Mouse (Mus musculus): ENCODE measurements at regions not wholly inside any gene's neighbourhood (a gene's known extent, or its start where the extent isn't known, plus 50 kb on each side); places are given as distances from the start of the nearest gene placed in this dataset.

GRCm38 (mm10) chr16:12768161-12768895 is 341.2 kb upstream of the Ercc4 start:
- no peaks in the 10 kb centered on the region for H3K36me3 ChIP-seq (ENCODE audit: control insufficient read depth, insufficient read depth, low read length)
- no peaks in the 10 kb centered on the region for H3K9me3 ChIP-seq (ENCODE audit: control insufficient read depth, low read length)
- H3K4me2 ChIP-seq (replicated peaks; ENCODE audit: low read depth): no peak overlapping the region
- no peak overlapping the region for H3K4me3 ChIP-seq (ENCODE audit: low read depth, low read length)
- no peaks in the 10 kb centered on the region for H3K4me1 ChIP-seq (replicated peaks; ENCODE audit: control insufficient read depth, insufficient read depth)
- TF ChIP-seq EP300 (optimal IDR thresholded peaks at IDR 0.05) (no peak), CTCF (IDR thresholded peaks at IDR 0.05; ENCODE audit: low read depth) (no peak)
- no peaks in the 10 kb centered on the region for H3K27me3 ChIP-seq (ENCODE audit: control insufficient read depth, insufficient read depth, low read length)
- ATAC-seq (ENCODE audit: low FRiP score, low TSS enrichment) (no peak), DNase-seq (ENCODE audit: low spot score) (no peak)
- no peak overlapping the region for H3K27ac ChIP-seq (replicated peaks)
- WGBS: 87% methylated on average over 2 of the region's 2 CpGs
- no peak overlapping the region for H3K9ac ChIP-seq (ENCODE audit: low read length)

GRCm38 (mm10) chr16:12770482-12770881 is 339.0 kb upstream of the Ercc4 start:
- H3K4me2 ChIP-seq (replicated peaks; ENCODE audit: low read depth): no peak overlapping the region
- no peak overlapping the region for H3K4me3 ChIP-seq (ENCODE audit: low read depth, low read length)
- H3K27ac ChIP-seq (replicated peaks): no peak overlapping the region
- no peaks in the 10 kb centered on the region for H3K36me3 ChIP-seq (ENCODE audit: control insufficient read depth, insufficient read depth, low read length)
- no peaks in the 10 kb centered on the region for H3K27me3 ChIP-seq (ENCODE audit: control insufficient read depth, insufficient read depth, low read length)
- 79% methylated on average over 5 of the region's 5 CpGs for WGBS
- H3K9ac ChIP-seq (ENCODE audit: low read length): no peak overlapping the region
- no peaks in the 10 kb centered on the region for H3K4me1 ChIP-seq (replicated peaks; ENCODE audit: control insufficient read depth, insufficient read depth)
- DNase-seq (ENCODE audit: low spot score) (no peak), ATAC-seq (ENCODE audit: low FRiP score, low TSS enrichment) (no peak)
- H3K9me3 ChIP-seq (ENCODE audit: control insufficient read depth, low read length): no peaks in the 10 kb centered on the region
- TF ChIP-seq EP300 (optimal IDR thresholded peaks at IDR 0.05) (no peak), CTCF (IDR thresholded peaks at IDR 0.05; ENCODE audit: low read depth) (no peak)

- ATAC-seq (ENCODE audit: low FRiP score, low TSS enrichment) (no peak), DNase-seq (ENCODE audit: low spot score) (no peak)
- Histone ChIP-seq H3K4me3 (ENCODE audit: low read depth, low read length) (no peak overlapping the region), H3K36me3 (ENCODE audit: control insufficient read depth, insufficient read depth, low read length) (no peaks in the 10 kb centered on the region), H3K4me1 (replicated peaks; ENCODE audit: control insufficient read depth, insufficient read depth) (no peaks in the 10 kb centered on the region), H3K27me3 (ENCODE audit: control insufficient read depth, insufficient read depth, low read length) (no peaks in the 10 kb centered on the region), H3K27ac (replicated peaks) (no peak overlapping the region), H3K9ac (ENCODE audit: low read length) (no peak overlapping the region), H3K4me2 (replicated peaks; ENCODE audit: low read depth) (no peak overlapping the region), H3K9me3 (ENCODE audit: control insufficient read depth, low read length) (no peaks in the 10 kb centered on the region)
- TF ChIP-seq EP300 (optimal IDR thresholded peaks at IDR 0.05) (no peak), CTCF (IDR thresholded peaks at IDR 0.05; ENCODE audit: low read depth) (no peak)
- 80% methylated on average over 5 of the region's 5 CpGs for WGBS
These were observed 336.9 kb upstream of the Ercc4 start for GRCm38 (mm10) chr16:12772535-12772934.

GRCm38 (mm10) chr16:12775876-12776275 is 333.6 kb upstream of the Ercc4 start:
- Histone ChIP-seq H3K4me1 (replicated peaks; ENCODE audit: control insufficient read depth, insufficient read depth) (no peaks in the 10 kb centered on the region), H3K9me3 (ENCODE audit: control insufficient read depth, low read length) (no peaks in the 10 kb centered on the region), H3K36me3 (ENCODE audit: control insufficient read depth, insufficient read depth, low read length) (no peaks in the 10 kb centered on the region), H3K4me2 (replicated peaks; ENCODE audit: low read depth) (no peak overlapping the region), H3K27me3 (ENCODE audit: control insufficient read depth, insufficient read depth, low read length) (no peaks in the 10 kb centered on the region), H3K27ac (replicated peaks) (no peak overlapping the region), H3K9ac (ENCODE audit: low read length) (no peak overlapping the region), H3K4me3 (ENCODE audit: low read depth, low read length) (no peak overlapping the region)
- WGBS: 64% methylated on average over 2 of the region's 2 CpGs
- DNase-seq (ENCODE audit: low spot score) (no peak), ATAC-seq (ENCODE audit: low FRiP score, low TSS enrichment) (no peak)
- no peak for TF ChIP-seq EP300 (optimal IDR thresholded peaks at IDR 0.05)
- no peak for TF ChIP-seq CTCF (IDR thresholded peaks at IDR 0.05; ENCODE audit: low read depth)

- H3K9ac ChIP-seq (ENCODE audit: low read length): no peak overlapping the region
- TF ChIP-seq EP300 (optimal IDR thresholded peaks at IDR 0.05) (no peak), CTCF (IDR thresholded peaks at IDR 0.05; ENCODE audit: low read depth) (no peak)
- H3K27ac ChIP-seq (replicated peaks): no peak overlapping the region
- H3K27me3 ChIP-seq (ENCODE audit: control insufficient read depth, insufficient read depth, low read length): no peaks in the 10 kb centered on the region
- WGBS: 71% methylated on average over 3 of the region's 3 CpGs
- ATAC-seq (ENCODE audit: low FRiP score, low TSS enrichment) (no peak), DNase-seq (ENCODE audit: low spot score) (no peak)
- H3K4me1 ChIP-seq (replicated peaks; ENCODE audit: control insufficient read depth, insufficient read depth): no peaks in the 10 kb centered on the region
- H3K4me2 ChIP-seq (replicated peaks; ENCODE audit: low read depth): no peak overlapping the region
- no peak overlapping the region for H3K4me3 ChIP-seq (ENCODE audit: low read depth, low read length)
- no peaks in the 10 kb centered on the region for H3K9me3 ChIP-seq (ENCODE audit: control insufficient read depth, low read length)
- no peaks in the 10 kb centered on the region for H3K36me3 ChIP-seq (ENCODE audit: control insufficient read depth, insufficient read depth, low read length)
These were observed 330.4 kb upstream of the Ercc4 start for GRCm38 (mm10) chr16:12779079-12779478.

GRCm38 (mm10) chr16:12780635-12781034 is 328.8 kb upstream of the Ercc4 start:
- no peaks in the 10 kb centered on the region for H3K27me3 ChIP-seq (ENCODE audit: control insufficient read depth, insufficient read depth, low read length)
- WGBS: 88% methylated on average over 3 of the region's 3 CpGs
- H3K4me3 ChIP-seq (ENCODE audit: low read depth, low read length): no peak overlapping the region
- no peak overlapping the region for H3K27ac ChIP-seq (replicated peaks)
- TF ChIP-seq CTCF (IDR thresholded peaks at IDR 0.05; ENCODE audit: low read depth) (no peak), EP300 (optimal IDR thresholded peaks at IDR 0.05) (no peak)
- H3K4me2 ChIP-seq (replicated peaks; ENCODE audit: low read depth): no peak overlapping the region
- no peaks in the 10 kb centered on the region for H3K36me3 ChIP-seq (ENCODE audit: control insufficient read depth, insufficient read depth, low read length)
- no peak overlapping the region for H3K9ac ChIP-seq (ENCODE audit: low read length)
- ATAC-seq (ENCODE audit: low FRiP score, low TSS enrichment) (no peak), DNase-seq (ENCODE audit: low spot score) (no peak)
- no peaks in the 10 kb centered on the region for H3K9me3 ChIP-seq (ENCODE audit: control insufficient read depth, low read length)
- no peaks in the 10 kb centered on the region for H3K4me1 ChIP-seq (replicated peaks; ENCODE audit: control insufficient read depth, insufficient read depth)
